Mouse (Mus musculus): Measurements from ENCODE around the gene Speer4d. TPM values are rescaled to one million over a fixed set of nuclear protein-coding genes. Genes with fewer than 3 reads are reported as not detected.
"Not testable (repeated sequence)": the region's sequence is repeated elsewhere in the genome, so short reads cannot be mapped to it uniquely, and the experiment has no call there.

The Speer4d gene
- total RNA-seq, 4 experiments from 2014 or later: not detected

- not testable (repeated sequence) for DNase-seq
Observed at GRCm38 (mm10) chr5:15670789-15671188, 51.9 kb downstream of the Speer4d start.

Other genes starting within 250 kb of the Speer4d start
- not detected for gene Gm21149, start 142.5 kb upstream of the Speer4d start, total RNA-seq (2022)
- gene Gm21190, start 89.8 kb upstream of the Speer4d start, total RNA-seq (2022): not detected
- gene Gm21083, start 41.7 kb upstream of the Speer4d start, total RNA-seq (2022): not detected
- gene 4930572O03Rik, start 38.0 kb downstream of the Speer4d start, total RNA-seq (2022): not detected
- not detected for gene Speer4c, start 95.2 kb downstream of the Speer4d start, total RNA-seq (2022)

Measured in adrenal gland, adult 8-10 months (tissue).